Mouse (Mus musculus) mouse trophoblast stem cell (cell line): ENCODE results near the gene Cdk20.
"Not testable (repeated sequence)": the region's sequence is repeated elsewhere in the genome, so short reads cannot be mapped to it uniquely, and the experiment has no call there.

Source experiments
- in situ Hi-C, 2 experiments: fragments of 300-500 bp; cut with MseI, MboI; formaldehyde crosslinking; loops; 2 replicates in 1 of 2; 3 replicates in 1 of 2; pipeline ENCODE4 v1.15.1; 2025

Gene Cdk20

GRCm38 (mm10) chr13:64421952-64422606 is 10.0 kb upstream of the Cdk20 start:
- in situ Hi-C loops: loop anchor here in 1 of 2 experiments (10.0 kb wide), 1 partner anchor 47 kb away; the partner anchor contains the start of gene Ctsl

DNA sequence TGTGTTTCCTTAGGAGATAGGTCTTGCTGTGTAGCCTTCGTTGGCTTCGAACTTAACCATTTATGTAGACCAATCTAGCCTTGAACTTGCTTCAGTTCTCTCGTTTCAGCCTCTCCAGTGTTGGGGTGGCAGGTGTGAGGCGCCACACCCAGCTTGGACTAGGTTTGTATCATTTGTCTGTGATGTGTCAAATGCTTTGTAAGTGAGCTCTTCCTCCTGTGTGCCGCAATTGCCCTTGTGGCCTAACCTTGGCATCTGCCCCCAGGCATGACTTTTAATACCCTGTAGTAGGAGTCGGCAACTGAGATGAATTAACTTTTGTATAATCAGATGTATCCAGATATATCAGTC is 9.5 kb upstream of the Cdk20 start:
- in situ Hi-C loops: loop anchor here in 1 of 2 experiments (10.0 kb wide), 1 partner anchor 48 kb away; the partner anchor contains the start of gene Ctsl

- in situ Hi-C loops: loop anchor here in 1 of 2 experiments (10.0 kb wide), 1 partner anchor 50 kb away; the partner anchor contains the start of gene Ctsl
Measured at GRCm38 (mm10) chr13:64424347-64424746, 7.8 kb upstream of the Cdk20 start.

- in situ Hi-C loops: loop anchor here in 1 of 2 experiments (10.0 kb wide), 1 partner anchor 50 kb away; the partner anchor contains the start of gene Ctsl
Measured at GRCm38 (mm10) chr13:64425280-64425679, 6.8 kb upstream of the Cdk20 start.

- in situ Hi-C loops: loop anchor here in 1 of 2 experiments (10.0 kb wide), 1 partner anchor 55 kb away; the partner anchor contains the start of gene Ctsl
Measured at GRCm38 (mm10) chr13:64429328-64429727, 2.8 kb upstream of the Cdk20 start.

DNA sequence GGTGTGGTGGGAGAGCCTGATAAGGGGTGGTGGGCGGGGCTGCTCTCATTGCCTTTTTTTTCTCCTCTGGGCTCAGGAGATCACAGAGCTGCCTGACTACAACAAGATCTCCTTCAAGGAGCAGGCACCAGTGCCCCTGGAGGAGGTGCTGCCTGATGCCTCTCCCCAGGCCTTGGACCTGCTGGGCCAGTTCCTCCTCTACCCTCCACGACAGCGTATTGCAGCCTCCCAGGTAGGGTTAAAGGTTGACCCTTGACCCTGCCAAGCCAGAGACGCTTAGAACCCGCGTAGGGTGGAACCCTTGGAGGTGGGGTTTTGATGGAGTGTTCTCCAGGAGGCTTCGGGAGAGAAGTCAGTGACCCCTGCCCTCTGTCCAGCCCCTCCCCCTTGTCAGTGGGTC is 5.7 kb downstream of the Cdk20 start:
- in situ Hi-C loops: no loop called here

GRCm38 (mm10) chr13:64438863-64439452 is 6.8 kb downstream of the Cdk20 start:
- in situ Hi-C loops: no loop called here

GRCm38 (mm10) chr13:64439471-64439870 is 7.4 kb downstream of the Cdk20 start:
- in situ Hi-C loops: no loop called here

- in situ Hi-C loops: loop anchor here in 1 of 2 experiments (5.0 kb wide), 2 partner anchors 123 to 132 kb away; no protein-coding TSS in a partner anchor
Measured at GRCm38 (mm10) chr13:64440592-64440991, 8.5 kb downstream of the Cdk20 start.

DNA sequence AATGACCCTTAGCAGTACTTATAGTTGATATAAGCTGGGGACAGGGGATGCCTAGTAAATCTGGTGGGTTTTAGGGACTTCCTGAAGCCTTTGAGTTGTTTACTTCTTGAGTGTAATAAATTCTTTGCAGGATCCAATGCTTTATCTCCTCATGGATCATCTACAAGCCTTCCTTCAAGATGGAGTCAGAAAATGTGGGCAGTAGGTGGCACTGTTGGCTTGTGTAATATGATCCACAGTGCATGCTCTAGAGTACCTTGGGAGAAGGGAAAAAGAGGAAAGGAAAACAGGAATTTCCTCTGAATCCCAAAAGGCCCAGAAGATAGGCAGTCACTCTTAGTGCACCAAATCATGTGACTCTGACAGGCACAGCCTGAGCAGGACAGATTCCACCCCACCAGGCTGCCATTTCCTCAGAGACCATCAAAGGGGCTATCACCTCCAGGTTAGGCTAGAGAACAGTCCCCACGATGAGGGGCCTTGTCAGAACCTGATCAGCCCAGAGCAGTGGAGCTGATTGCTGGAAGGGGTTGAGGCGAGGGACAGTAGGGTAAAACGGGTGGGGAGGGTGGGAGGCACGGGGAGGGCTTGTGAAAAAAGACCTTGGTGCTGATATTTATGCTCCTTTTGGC is 11.3 kb downstream of the Cdk20 start:
- in situ Hi-C loops: loop anchor here in 1 of 2 experiments (5.0 kb wide), 2 partner anchors 126 to 129 kb away; no protein-coding TSS in a partner anchor

GRCm38 (mm10) chr13:64445254-64445920 is 13.3 kb downstream of the Cdk20 start:
- in situ Hi-C loops: loop anchor here in 1 of 2 experiments (5.0 kb wide), 1 partner anchor 127 kb away; no protein-coding TSS in a partner anchor

DNA sequence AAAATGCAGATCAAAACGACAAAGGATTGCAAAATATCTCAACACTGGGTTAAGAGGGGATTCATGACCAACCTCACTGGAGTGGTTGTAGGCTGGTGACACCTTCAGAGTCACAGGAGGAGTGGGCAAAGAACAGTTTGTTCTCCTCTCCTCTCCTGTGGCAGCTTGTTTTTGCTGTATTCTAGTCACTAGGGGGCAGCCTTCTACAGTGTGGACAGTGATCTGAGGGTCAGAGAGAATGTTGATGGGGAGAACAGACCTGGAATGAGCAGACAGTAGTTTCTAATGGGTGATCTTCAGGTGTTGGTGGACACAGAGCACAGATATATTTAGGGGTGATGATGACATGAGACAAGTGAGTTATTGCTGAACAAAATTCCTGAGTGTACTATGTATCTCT is 15.8 kb downstream of the Cdk20 start:
- in situ Hi-C loops: loop anchor here in 1 of 2 experiments (5.0 kb wide), 1 partner anchor 124 kb away; no protein-coding TSS in a partner anchor

GRCm38 (mm10) chr13:64448729-64449128 is 16.6 kb downstream of the Cdk20 start:
- in situ Hi-C loops: loop anchor here in 1 of 2 experiments (5.0 kb wide), 1 partner anchor 124 kb away; no protein-coding TSS in a partner anchor

GRCm38 (mm10) chr13:64450001-64450794 is 18.1 kb downstream of the Cdk20 start:
- in situ Hi-C loops: no loop called here

DNA sequence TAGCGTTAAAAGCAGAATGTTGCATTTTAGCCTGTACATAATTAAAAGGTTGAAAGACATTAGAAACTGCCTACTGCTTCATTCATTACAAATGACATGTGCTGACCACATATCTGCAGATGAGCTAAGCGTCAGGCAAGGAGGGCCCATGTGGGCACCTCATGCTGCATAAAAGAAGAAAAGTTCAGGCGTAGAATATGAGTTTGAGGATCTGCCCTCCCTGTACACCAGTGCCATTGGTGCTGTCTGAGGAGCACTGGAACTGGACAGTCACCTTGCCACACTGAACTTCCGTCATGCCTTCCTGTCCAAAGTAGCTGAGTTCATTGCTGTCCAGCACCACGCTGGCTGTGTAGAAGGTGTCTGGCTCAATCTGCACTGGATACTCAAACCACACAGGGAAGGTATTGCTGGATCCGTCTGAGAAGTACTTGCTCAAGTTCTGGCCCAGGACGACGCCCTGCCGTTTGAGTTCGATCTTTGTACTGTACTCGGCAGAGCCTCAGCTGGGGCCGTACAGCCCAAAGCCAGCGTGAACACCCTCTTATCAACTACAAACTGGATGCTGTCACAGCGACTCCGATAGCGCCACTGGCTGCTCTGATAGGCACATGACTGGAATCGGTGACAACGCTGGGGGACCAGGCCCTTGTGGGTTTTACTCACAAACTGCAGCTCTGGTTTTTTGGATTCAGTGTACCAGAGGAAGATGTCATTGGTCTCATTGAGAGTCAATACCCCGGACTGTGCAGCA is 25.3 kb downstream of the Cdk20 start:
- in situ Hi-C loops: not testable (repeated sequence)

DNA sequence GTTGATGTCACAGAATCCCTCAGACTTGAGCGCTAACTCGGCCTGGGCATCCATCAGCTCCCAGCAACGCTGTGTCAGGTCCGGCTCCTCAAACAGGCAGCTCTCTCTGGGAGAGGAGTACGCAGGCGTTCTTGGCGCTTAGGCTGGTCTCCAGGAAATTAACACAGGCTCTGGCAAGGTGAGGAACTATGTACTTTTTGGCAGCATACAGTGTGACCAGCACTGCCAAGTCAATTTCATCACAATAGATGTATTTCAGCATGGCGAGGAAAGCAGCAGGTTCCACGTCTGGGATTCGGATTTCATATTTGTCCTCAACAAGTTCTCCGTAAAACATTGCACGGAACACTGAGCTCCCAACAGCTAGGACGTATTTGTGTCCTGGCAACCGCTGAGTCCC is 26.1 kb downstream of the Cdk20 start:
- in situ Hi-C loops: no loop called here

DNA sequence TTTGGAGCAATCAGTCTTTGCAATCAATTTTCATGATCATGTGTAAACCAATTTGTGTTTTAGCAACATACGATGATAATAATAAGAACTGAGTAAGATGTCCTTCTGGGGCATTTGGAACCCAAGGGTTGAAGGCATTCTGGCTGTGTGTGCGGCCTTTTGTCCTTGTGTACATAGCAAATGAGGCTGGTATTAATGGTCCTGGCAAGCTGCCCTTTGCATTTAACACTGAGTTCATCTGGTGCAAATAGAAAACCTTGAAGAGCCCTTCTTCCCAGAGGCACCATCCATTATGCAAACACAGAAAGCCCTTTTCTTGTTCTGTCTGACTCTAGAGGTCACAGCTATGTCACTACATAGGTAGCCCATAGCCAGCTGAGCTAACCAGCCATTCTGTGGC is 30.5 kb downstream of the Cdk20 start:
- in situ Hi-C loops: no loop called here

GRCm38 (mm10) chr13:64465166-64465565 is 33.1 kb downstream of the Cdk20 start:
- in situ Hi-C loops: no loop called here

GRCm38 (mm10) chr13:64467886-64468285 is 35.8 kb downstream of the Cdk20 start:
- in situ Hi-C loops: no loop called here

DNA sequence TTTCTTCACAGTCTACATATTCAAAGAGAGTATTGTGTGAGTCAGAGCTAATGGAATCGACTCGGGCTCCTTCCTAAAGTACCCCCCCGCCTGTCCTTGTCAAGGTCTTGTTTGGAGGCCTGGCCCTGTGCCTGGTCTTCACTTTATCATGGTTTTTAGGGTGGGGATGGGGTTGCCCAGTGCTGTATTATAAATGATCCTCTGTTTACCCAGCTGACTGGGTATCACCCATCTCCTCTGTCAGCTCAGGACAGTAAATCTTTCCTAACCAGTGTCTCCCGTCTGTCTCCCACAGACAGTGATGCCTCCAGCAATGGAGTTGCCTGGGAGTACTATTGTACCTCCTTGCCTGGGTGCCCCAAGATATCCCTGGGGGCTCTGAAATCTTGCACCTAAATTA is 45.9 kb downstream of the Cdk20 start:
- in situ Hi-C loops: no loop called here
